Mouse (Mus musculus): ENCODE measurements around the gene Lpxn. TPM values are rescaled to one million over a fixed set of nuclear protein-coding genes. Genes with fewer than 3 reads are reported as not detected.

Lpxn gene
- polyA plus RNA-seq, 1 experiment from 2014 or later = 1.2 TPM

Other genes with a start within 250 kb of the Lpxn start
- not detected in 2 replicates for gene Gm4952, start 196.2 kb upstream of the Lpxn start, polyA plus RNA-seq (2016; fragmentation: Nextera tagmentation; extraction: Ambion mirVana)
- gene Glyat, start 162.9 kb upstream of the Lpxn start, polyA plus RNA-seq (2016; fragmentation: Nextera tagmentation; extraction: Ambion mirVana) = not detected in 2 replicates
- gene Olfr1442, start 125.8 kb upstream of the Lpxn start, polyA plus RNA-seq (2016; fragmentation: Nextera tagmentation; extraction: Ambion mirVana) = not detected in 2 replicates
- gene Olfr1443, start 118.1 kb upstream of the Lpxn start, polyA plus RNA-seq (2016; fragmentation: Nextera tagmentation; extraction: Ambion mirVana) = not detected in 2 replicates
- gene Keg1, start 100.4 kb upstream of the Lpxn start, polyA plus RNA-seq (2016; fragmentation: Nextera tagmentation; extraction: Ambion mirVana) = not detected in 2 replicates
- 1.5 and 2.0 TPM in 2 replicates for gene Cntf, start 30.6 kb upstream of the Lpxn start, polyA plus RNA-seq (2016; fragmentation: Nextera tagmentation; extraction: Ambion mirVana)
- gene Zfp91, start 67 bp upstream of the Lpxn start, polyA plus RNA-seq (2016; fragmentation: Nextera tagmentation; extraction: Ambion mirVana) = 13.3 and 15.6 TPM in 2 replicates
- gene Gm5244, start 50.5 kb downstream of the Lpxn start, polyA plus RNA-seq (2016; fragmentation: Nextera tagmentation; extraction: Ambion mirVana) = not detected in 2 replicates
- gene Olfr1444, start 61.1 kb downstream of the Lpxn start, polyA plus RNA-seq (2016; fragmentation: Nextera tagmentation; extraction: Ambion mirVana) = not detected in 2 replicates
- not detected in 2 replicates for gene Olfr1445, start 87.7 kb downstream of the Lpxn start, polyA plus RNA-seq (2016; fragmentation: Nextera tagmentation; extraction: Ambion mirVana)
- gene Olfr1446, start 97.3 kb downstream of the Lpxn start, polyA plus RNA-seq (2016; fragmentation: Nextera tagmentation; extraction: Ambion mirVana) = not detected in 2 replicates
- gene Olfr1447, start 107.5 kb downstream of the Lpxn start, polyA plus RNA-seq (2016; fragmentation: Nextera tagmentation; extraction: Ambion mirVana) = not detected in 2 replicates
- gene Olfr1448, start 128.2 kb downstream of the Lpxn start, polyA plus RNA-seq (2016; fragmentation: Nextera tagmentation; extraction: Ambion mirVana) = not detected in 2 replicates
- not detected in 2 replicates for gene Olfr1449, start 134.6 kb downstream of the Lpxn start, polyA plus RNA-seq (2016; fragmentation: Nextera tagmentation; extraction: Ambion mirVana)
- not detected in 2 replicates for gene Olfr1450, start 154.1 kb downstream of the Lpxn start, polyA plus RNA-seq (2016; fragmentation: Nextera tagmentation; extraction: Ambion mirVana)
- not detected in 2 replicates for gene Olfr1451, start 198.8 kb downstream of the Lpxn start, polyA plus RNA-seq (2016; fragmentation: Nextera tagmentation; extraction: Ambion mirVana)
- gene Olfr1453, start 232.1 kb downstream of the Lpxn start, polyA plus RNA-seq (2016; fragmentation: Nextera tagmentation; extraction: Ambion mirVana) = not detected in 2 replicates